Mouse (Mus musculus) right cerebral cortex, postnatal 25 days (tissue): ENCODE results near the gene Ackr4.

ENCODE experiments used
- DNase-seq: peaks from one replicate; pipeline ENCODE4 v3.0.0; 2022

The Ackr4 gene

GRCm38 (mm10) chr9:104104986-104105385, 21.7 kb downstream of the Ackr4 start:
- DNase-seq = no peak

- no peak for DNase-seq
These were observed 23.8 kb downstream of the Ackr4 start for GRCm38 (mm10) chr9:104102901-104103300.

- DNase-seq = no peak
These were observed 24.4 kb downstream of the Ackr4 start for GRCm38 (mm10) chr9:104102301-104102700.

- DNase-seq = no peak
These were observed 25.3 kb downstream of the Ackr4 start for GRCm38 (mm10) chr9:104101458-104101857.

- no peak for DNase-seq
These were observed 25.9 kb downstream of the Ackr4 start for GRCm38 (mm10) chr9:104100822-104101221.

GRCm38 (mm10) chr9:104099060-104099459, 27.7 kb downstream of the Ackr4 start:
- DNase-seq = no peak

- no peak for DNase-seq
These were observed 28.5 kb downstream of the Ackr4 start for GRCm38 (mm10) chr9:104098256-104098655.

- DNase-seq = no peak
These were observed 33.8 kb downstream of the Ackr4 start for GRCm38 (mm10) chr9:104092945-104093344.

- DNase-seq = no peak
These were observed 38.2 kb downstream of the Ackr4 start for GRCm38 (mm10) chr9:104088555-104088954.

- DNase-seq = no peak
These were observed 40.9 kb downstream of the Ackr4 start for GRCm38 (mm10) chr9:104085730-104086429.

- no peak for DNase-seq
These were observed 46.7 kb downstream of the Ackr4 start for GRCm38 (mm10) chr9:104080038-104080437.

GRCm38 (mm10) chr9:104079379-104079778, 47.4 kb downstream of the Ackr4 start:
- DNase-seq = no peak

- no peak for DNase-seq
These were observed 48.0 kb downstream of the Ackr4 start for GRCm38 (mm10) chr9:104078780-104079179.

- no peak for DNase-seq
These were observed 50.9 kb downstream of the Ackr4 start for GRCm38 (mm10) chr9:104075808-104076207.

GRCm38 (mm10) chr9:104070863-104071604, 55.7 kb downstream of the Ackr4 start:
- DNase-seq = no peak

- DNase-seq = no peak
These were observed 56.5 kb downstream of the Ackr4 start for GRCm38 (mm10) chr9:104070241-104070640.

- DNase-seq = no peak
These were observed 62.2 kb downstream of the Ackr4 start for GRCm38 (mm10) chr9:104064571-104064970.

GRCm38 (mm10) chr9:104063244-104063961, 63.3 kb downstream of the Ackr4 start, which contains the start of gene Acad11:
TSS of gene Acad11 (plus strand) at chr9:104063377.
- peak; percentile 87 for DNase-seq

- peak; percentile 75 for DNase-seq
These were observed 64.1 kb downstream of the Ackr4 start, which contains the start of gene Uba5 for GRCm38 (mm10) chr9:104062430-104063243. TSS of gene Uba5 (minus strand) at chr9:104063134.

GRCm38 (mm10) chr9:104051028-104051427, 75.7 kb downstream of the Ackr4 start:
- DNase-seq = no peak

GRCm38 (mm10) chr9:104043676-104044075, 83.1 kb downstream of the Ackr4 start:
- DNase-seq = no peak

- DNase-seq = no peak
These were observed 86.4 kb downstream of the Ackr4 start, which contains the start of gene Gm28305 for GRCm38 (mm10) chr9:104040362-104040761. TSS of gene Gm28305 (plus strand) at chr9:104040662.

- DNase-seq = no peak
These were observed 87.0 kb downstream of the Ackr4 start for GRCm38 (mm10) chr9:104039742-104040141.
